Mouse (Mus musculus): Measurements from ENCODE around the gene Mxra8. TPM values are rescaled to one million over a fixed set of nuclear protein-coding genes. Genes with fewer than 3 reads are reported as not detected.

Gene Mxra8
- total RNA-seq, 2 experiments from 2014 or later: 30.5 to 33.0 TPM

- intact Hi-C loops (cut with DNase I): loop anchor here (2.0 to 5.0 kb wide), 2 partner anchors 48 to 61 kb away; partner anchors contain the start of gene Aurkaip1
- no peak for DNase-seq (ENCODE audit: low spot score)
Observed at GRCm38 (mm10) chr4:155893212-155893690, 53.8 kb downstream of the Mxra8 start.

Small RNAs within 50 kb of the gene (microRNA-seq; reads per million reads assigned to microRNA genes)
- gene Gm27743: not detected

Other genes starting within 250 kb of the Mxra8 start
- gene Slc35e2, start 238.3 kb upstream of the Mxra8 start, total RNA-seq (2021): 1 to 10 TPM; 7.8 to 7.9 TPM
- 10 to 100 TPM; 29.2 to 30.3 TPM for gene Cdk11b, start 214.8 kb upstream of the Mxra8 start, total RNA-seq (2021)
- gene Gm10563, start 194.3 kb upstream of the Mxra8 start, total RNA-seq (2021): not detected
- 1 to 10 TPM; 8.5 to 8.6 TPM for gene Mmp23, start 186.3 kb upstream of the Mxra8 start, total RNA-seq (2021)
- 10 to 100 TPM; 23.0 to 28.0 TPM for gene Mib2, start 170.5 kb upstream of the Mxra8 start, total RNA-seq (2021)
- gene Fndc10, start 145.3 kb upstream of the Mxra8 start, total RNA-seq (2021): 1 to 10 TPM; 1.2 TPM
- gene Ssu72, start 134.9 kb upstream of the Mxra8 start, total RNA-seq (2021): 10 to 100 TPM; 41.8 to 44.6 TPM
- gene Tmem240, start 104.9 kb upstream of the Mxra8 start, total RNA-seq (2021): under 1 TPM; 0.60 to 0.87 TPM
- gene Atad3a, start 78.6 kb upstream of the Mxra8 start, total RNA-seq (2021): 10 to 100 TPM; 49.6 to 50.3 TPM
- 1 to 10 TPM; 7.9 to 9.4 TPM for gene Vwa1, start 65.0 kb upstream of the Mxra8 start, total RNA-seq (2021)
- gene Tmem88b, start 53.8 kb upstream of the Mxra8 start, total RNA-seq (2021): under 1 TPM; 0.75 to 0.84 TPM
- gene Ankrd65, start 49.2 kb upstream of the Mxra8 start, total RNA-seq (2021): not detected
- 10 to 100 TPM; 75.0 to 78.0 TPM for gene Mrpl20, start 36.8 kb upstream of the Mxra8 start, total RNA-seq (2021)
- 10 to 100 TPM; 35.6 to 37.8 TPM for gene Ccnl2, start 27.2 kb upstream of the Mxra8 start, total RNA-seq (2021)
- gene Aurkaip1, start 8.4 kb upstream of the Mxra8 start, total RNA-seq (2021): 100 to 1,000 TPM; 108 to 109 TPM
- gene Dvl1, start 7.7 kb downstream of the Mxra8 start, total RNA-seq (2021): 10 to 100 TPM; 43.3 to 44.3 TPM
- under 1 TPM; 0.14 to 0.26 TPM for gene Tas1r3, start 23.7 kb downstream of the Mxra8 start, total RNA-seq (2021)
- 10 to 100 TPM in 1 of 2 experiments, 1 to 10 TPM in 1; 8.1 to 10.5 TPM for gene Cptp, start 29.8 kb downstream of the Mxra8 start, total RNA-seq (2021)
- 10 to 100 TPM; 15.9 to 17.5 TPM for gene Ints11, start 29.9 kb downstream of the Mxra8 start, total RNA-seq (2021)
- gene Pusl1, start 52.1 kb downstream of the Mxra8 start, total RNA-seq (2021): 10 to 100 TPM; 12.8 to 13.8 TPM
- 10 to 100 TPM; 11.7 to 18.0 TPM for gene Acap3, start 52.1 kb downstream of the Mxra8 start, total RNA-seq (2021)
- gene Ube2j2, start 104.2 kb downstream of the Mxra8 start, total RNA-seq (2021): 10 to 100 TPM; 50.7 to 60.2 TPM
- gene C1qtnf12, start 122.6 kb downstream of the Mxra8 start, total RNA-seq (2021): 10 to 100 TPM; 13.3 to 14.6 TPM
- 1 to 10 TPM; 2.4 to 2.7 TPM for gene B3galt6, start 153.0 kb downstream of the Mxra8 start, total RNA-seq (2021)
- gene Sdf4, start 153.2 kb downstream of the Mxra8 start, total RNA-seq (2021): 10 to 100 TPM; 77.3 to 81.8 TPM
- under 1 TPM in 1 of 2 experiments, not detected in 1; 0.23 TPM for gene Tnfrsf4, start 174.2 kb downstream of the Mxra8 start, total RNA-seq (2021)
- gene Tnfrsf18, start 186.5 kb downstream of the Mxra8 start, total RNA-seq (2021): under 1 TPM in 1 of 2 experiments, not detected in 1; 0.34 TPM
- not detected for gene Ttll10, start 219.7 kb downstream of the Mxra8 start, total RNA-seq (2021)